Mouse (Mus musculus) lung, embryonic 16.5 days (tissue): ENCODE measurements at regions not wholly inside any gene's neighbourhood (a gene's known extent, or its start where the extent isn't known, plus 50 kb on each side); places are given as distances from the start of the nearest gene placed in this dataset.
"Not testable (repeated sequence)": the region's sequence is repeated elsewhere in the genome, so short reads cannot be mapped to it uniquely, and the experiment has no call there.

Source experiments
- ATAC-seq: fragments of 200-750 bp; cut with Nextera tagmentation; 2 replicates; pipeline ENCODE4 v1.8.0; 2017; ENCODE audit warnings: low read depth, mild to moderate bottlenecking, moderate library complexity
- H3K27ac ChIP-seq: fragments of 300-500 bp; sonication (generic); 2 replicates; pipeline ENCODE4 v1.5.1; 2014; ENCODE audit warnings: mild to moderate bottlenecking, control low read depth, low read length
- H3K27me3 ChIP-seq: fragments of 300-500 bp; sonication (generic); 2 replicates; pipeline ENCODE4 v1.6.1; 2014; ENCODE audit warnings: low read depth, low read length, mixed read lengths; ENCODE audit not compliant: control insufficient read depth, insufficient read depth
- H3K36me3 ChIP-seq: fragments of 300-500 bp; sonication (generic); 2 replicates; pipeline ENCODE4 v1.6.1; 2014; ENCODE audit warnings: low read length; ENCODE audit not compliant: control insufficient read depth, insufficient read depth
- H3K4me1 ChIP-seq: fragments of 300-500 bp; sonication (generic); replicated peaks from 2 replicates; pipeline ENCODE4 v1.6.1; 2014; ENCODE audit warnings: low read length, mixed read lengths; ENCODE audit not compliant: control insufficient read depth, insufficient read depth
- H3K4me2 ChIP-seq: fragments of 300-500 bp; sonication (generic); 2 replicates; pipeline ENCODE4 v1.6.1; 2014; ENCODE audit warnings: low read depth, low read length, control low read depth
- H3K4me3 ChIP-seq: fragments of 300-500 bp; sonication (generic); 2 replicates; pipeline ENCODE4 v1.5.1; 2014; ENCODE audit warnings: mild to moderate bottlenecking, low read length, control low read depth
- H3K9ac ChIP-seq: fragments of 300-500 bp; sonication (generic); 2 replicates; pipeline ENCODE4 v1.6.1; 2014; ENCODE audit warnings: low read length, control low read depth
- H3K9me3 ChIP-seq: fragments of 300-500 bp; sonication (generic); 2 replicates; pipeline ENCODE4 v1.6.1; 2016; ENCODE audit warnings: low read length; ENCODE audit not compliant: control insufficient read depth
- WGBS: fragments of 180-500 bp; shearing (Covaris S2); extraction: QIAGEN DNeasy Blood & Tissue Kit; methylation state at CpG from one replicate; pipeline ENCODE4 v1.1.7; 2014; 5-methylcytosine and 5-hydroxymethylcytosine counted together

DNA sequence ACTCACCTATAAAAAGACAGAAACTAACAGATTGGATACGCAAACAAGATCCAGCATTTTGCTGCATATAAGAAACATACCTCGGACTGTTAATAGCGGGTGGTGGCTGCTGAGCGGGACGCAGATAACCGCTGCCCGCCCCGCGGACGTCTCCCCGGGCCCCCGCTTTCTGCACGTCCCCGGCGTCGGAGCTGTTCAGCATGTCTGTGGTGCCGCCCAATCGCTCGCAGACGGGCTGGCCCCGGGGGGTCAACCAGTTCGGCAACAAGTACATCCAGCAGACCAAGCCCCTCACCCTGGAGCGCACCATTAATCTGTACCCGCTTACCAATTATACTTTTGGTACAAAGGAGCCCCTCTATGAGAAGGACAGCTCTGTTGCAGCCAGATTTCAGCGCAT, 682.4 kb upstream of the Agtr1b start:
- 0 out of 2 replicates have a peak, but pooled peaks have one; percentile 45 for ATAC-seq
- 72% methylated on average over 15 of the region's 25 CpGs for WGBS
- H3K27me3 ChIP-seq = not testable (repeated sequence)

DNA sequence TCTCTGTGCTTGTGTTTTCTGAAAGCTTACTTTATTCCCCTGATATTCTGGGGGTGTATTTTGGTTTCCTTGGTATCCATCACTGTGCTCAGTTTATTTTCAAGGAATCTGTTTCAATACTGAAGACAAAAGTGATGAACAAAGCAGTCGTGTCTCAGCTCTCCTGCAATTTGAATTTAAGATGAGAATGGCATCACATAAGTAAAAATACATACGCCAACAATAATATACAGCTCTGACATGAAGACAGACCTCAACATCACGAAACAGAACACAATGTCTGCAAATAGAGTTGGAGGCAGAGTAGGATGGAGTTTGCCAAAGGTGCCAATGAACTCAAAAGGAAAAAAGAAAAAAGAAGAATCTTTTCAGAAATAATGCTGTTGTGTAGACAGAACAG, 679.0 kb upstream of the Agtr1b start:
- no peak overlapping the region for H3K4me2 ChIP-seq
- no peaks in the 10 kb centered on the region for H3K4me1 ChIP-seq
- no peak overlapping the region for H3K9ac ChIP-seq
- no peak for ATAC-seq
- no peaks in the 10 kb centered on the region for H3K27me3 ChIP-seq
- H3K9me3 ChIP-seq = no peaks in the 10 kb centered on the region
- H3K36me3 ChIP-seq = no peaks in the 10 kb centered on the region
- WGBS = 84% methylated on average over 3 of the region's 3 CpGs
- H3K27ac ChIP-seq = no peak overlapping the region
- no peak overlapping the region for H3K4me3 ChIP-seq

More for the DNA sequence above, 682.4 kb upstream of the Agtr1b start:
- not testable (repeated sequence) for H3K4me3 ChIP-seq, H3K4me1 ChIP-seq, H3K9ac ChIP-seq, H3K27ac ChIP-seq, H3K36me3 ChIP-seq, H3K9me3 ChIP-seq, H3K4me2 ChIP-seq

DNA sequence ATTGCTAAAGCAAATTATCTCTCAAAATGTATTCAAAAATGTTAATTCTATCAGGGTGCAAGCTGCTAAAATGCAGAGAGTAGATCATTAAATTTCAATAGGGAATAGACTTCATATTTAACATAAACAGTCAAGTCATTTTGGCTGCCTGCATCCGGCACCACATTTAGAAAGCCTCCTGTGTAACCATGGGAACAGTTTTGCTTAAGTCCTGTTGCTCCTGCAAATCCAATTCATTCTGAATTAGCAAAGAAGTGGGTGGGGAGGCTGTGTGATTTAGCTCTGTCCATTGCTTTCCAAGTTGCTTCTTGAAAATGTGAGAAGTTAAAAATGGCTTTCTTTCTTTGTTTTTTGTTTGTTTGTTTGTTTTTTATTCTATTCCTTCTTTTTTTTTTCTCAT, 658.9 kb upstream of the Agtr1b start:
- no peaks in the 10 kb centered on the region for H3K36me3 ChIP-seq
- ATAC-seq = no peak
- H3K9ac ChIP-seq = no peak overlapping the region
- WGBS = 49% methylated on average over 1 of the region's 1 CpGs
- H3K4me1 ChIP-seq = no peaks in the 10 kb centered on the region
- no peaks in the 10 kb centered on the region for H3K27me3 ChIP-seq
- no peak overlapping the region for H3K4me2 ChIP-seq
- no peaks in the 10 kb centered on the region for H3K9me3 ChIP-seq
- no peak overlapping the region for H3K4me3 ChIP-seq
- H3K27ac ChIP-seq = no peak overlapping the region

DNA sequence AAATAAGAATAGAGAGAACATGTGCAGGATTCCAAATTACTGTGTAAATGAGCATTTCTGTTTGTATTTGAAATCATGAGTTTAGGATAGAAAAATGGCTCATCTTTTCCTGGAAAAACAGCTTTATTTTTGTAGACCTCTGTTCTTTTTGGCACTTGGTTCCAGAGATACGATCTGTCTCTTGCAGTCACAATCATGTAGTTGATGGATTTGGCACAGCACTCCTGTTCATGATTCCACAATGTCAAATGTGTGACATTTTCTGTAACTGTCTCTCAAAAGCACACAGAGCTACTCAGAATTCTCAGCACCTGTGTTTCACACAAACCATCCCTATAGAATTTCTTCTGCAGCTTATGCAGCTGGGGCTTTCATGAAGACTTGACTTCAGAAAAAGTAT, 654.0 kb upstream of the Agtr1b start:
- H3K9ac ChIP-seq = no peak overlapping the region
- no peaks in the 10 kb centered on the region for H3K9me3 ChIP-seq
- no peak overlapping the region for H3K4me2 ChIP-seq
- no peaks in the 10 kb centered on the region for H3K36me3 ChIP-seq
- no peaks in the 10 kb centered on the region for H3K4me1 ChIP-seq
- no peak for ATAC-seq
- 54% methylated on average over 1 of the region's 1 CpGs for WGBS
- no peak overlapping the region for H3K27ac ChIP-seq
- H3K27me3 ChIP-seq = no peaks in the 10 kb centered on the region
- H3K4me3 ChIP-seq = no peak overlapping the region

DNA sequence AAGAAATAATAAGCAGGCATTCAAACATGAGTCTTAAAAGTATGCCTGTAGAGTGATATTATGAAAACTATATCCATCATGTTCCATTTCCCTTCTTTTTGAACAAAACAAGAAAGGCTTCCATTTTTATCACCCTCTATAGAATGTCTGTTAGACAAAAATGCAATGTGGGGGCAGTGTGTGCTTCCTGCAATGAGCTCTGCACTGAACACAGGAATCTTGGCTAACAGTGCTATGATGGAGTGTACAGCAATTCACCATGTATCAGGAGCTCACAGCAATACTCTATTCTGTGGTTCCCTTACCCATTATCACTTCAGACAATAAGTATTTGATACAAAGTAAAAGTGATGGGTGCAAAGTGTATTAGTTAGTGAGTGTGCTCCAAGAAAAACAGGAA, 653.3 kb upstream of the Agtr1b start:
- Histone ChIP-seq H3K9ac (no peak overlapping the region), H3K4me2 (no peak overlapping the region), H3K36me3 (no peaks in the 10 kb centered on the region), H3K27me3 (no peaks in the 10 kb centered on the region), H3K4me3 (no peak overlapping the region), H3K4me1 (no peaks in the 10 kb centered on the region), H3K27ac (no peak overlapping the region), H3K9me3 (no peaks in the 10 kb centered on the region)
- no peak for ATAC-seq

DNA sequence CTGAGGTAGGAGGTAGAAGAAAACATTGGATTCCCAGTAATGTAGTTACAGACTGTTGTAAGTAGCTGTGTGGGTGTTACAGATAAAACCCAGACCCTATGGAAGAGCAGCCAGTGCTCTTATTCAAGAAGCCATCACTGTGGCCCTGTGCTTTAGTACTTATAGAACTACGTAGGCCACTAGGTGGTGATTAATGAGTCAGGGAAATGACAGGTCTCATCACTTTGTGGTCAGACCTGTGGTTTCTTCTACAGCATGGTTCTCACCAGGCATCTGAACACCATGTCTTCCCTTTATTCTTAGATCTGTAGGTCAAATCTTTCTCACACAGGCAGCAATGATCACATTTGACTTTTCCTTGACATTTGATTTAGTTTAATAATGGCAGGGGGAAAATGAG, 642.7 kb upstream of the Agtr1b start:
- H3K27me3 ChIP-seq = no peaks in the 10 kb centered on the region
- H3K4me1 ChIP-seq = no peaks in the 10 kb centered on the region
- no peak for ATAC-seq
- H3K27ac ChIP-seq = no peak overlapping the region
- WGBS = 65% methylated on average over 1 of the region's 1 CpGs
- no peaks in the 10 kb centered on the region for H3K9me3 ChIP-seq
- no peaks in the 10 kb centered on the region for H3K36me3 ChIP-seq
- no peak overlapping the region for H3K4me3 ChIP-seq
- H3K9ac ChIP-seq = no peak overlapping the region
- no peak overlapping the region for H3K4me2 ChIP-seq

DNA sequence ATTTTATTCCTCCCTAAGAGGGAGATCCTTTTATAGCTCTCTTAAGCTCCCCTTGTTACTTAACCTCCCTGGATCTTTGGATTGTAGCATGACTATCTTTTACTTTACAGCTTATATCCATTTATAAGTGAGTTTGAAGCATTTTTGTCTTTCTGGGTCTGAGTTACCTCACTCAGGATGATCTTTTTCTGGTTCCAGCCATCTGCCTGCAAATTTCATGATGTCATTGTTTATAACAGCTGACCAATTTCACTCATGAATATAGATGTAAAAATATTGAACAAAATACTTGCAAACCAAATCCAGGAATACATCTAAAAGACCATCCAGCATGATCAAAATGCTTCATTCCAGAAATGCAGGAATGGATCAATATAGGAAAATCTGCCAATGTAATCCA, 631.3 kb upstream of the Agtr1b start:
- Histone ChIP-seq H3K4me2 (no peak overlapping the region), H3K4me1 (no peaks in the 10 kb centered on the region), H3K9me3 (no peaks in the 10 kb centered on the region), H3K27me3 (no peaks in the 10 kb centered on the region), H3K27ac (no peak overlapping the region), H3K36me3 (no peaks in the 10 kb centered on the region), H3K9ac (no peak overlapping the region), H3K4me3 (no peak overlapping the region)
- no peak for ATAC-seq

DNA sequence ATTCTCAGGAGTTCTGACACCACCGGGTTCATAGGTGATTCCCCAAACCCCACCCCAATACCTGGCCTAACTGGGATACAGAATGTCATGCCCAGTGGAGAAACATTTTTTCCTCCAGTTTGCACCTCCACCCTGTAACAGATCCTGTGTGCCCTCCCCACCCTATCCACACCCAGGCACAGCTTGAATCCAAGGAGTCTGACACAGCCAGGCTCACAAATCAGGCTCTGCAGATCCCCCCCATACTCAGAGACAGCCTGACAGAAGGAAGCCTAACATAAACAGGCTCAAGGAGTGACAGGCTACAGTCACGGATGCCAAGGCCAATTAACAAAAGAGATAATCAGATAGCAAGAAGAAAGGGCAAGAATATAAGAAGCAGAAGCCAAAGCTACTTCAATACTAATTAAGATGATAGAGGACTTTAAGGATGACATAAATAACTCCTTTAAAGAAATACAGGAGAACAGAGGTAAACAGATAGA, 622.6 kb upstream of the Agtr1b start:
- Histone ChIP-seq H3K4me1 (peaks cover 15% of the 10 kb centered on the region), H3K4me3 (no peak overlapping the region), H3K9ac (no peak overlapping the region), H3K4me2 (no peak overlapping the region), H3K9me3 (no peaks in the 10 kb centered on the region), H3K36me3 (no peaks in the 10 kb centered on the region), H3K27me3 (no peaks in the 10 kb centered on the region), H3K27ac (no peak overlapping the region)
- no peak for ATAC-seq
- WGBS = 51% methylated on average over 2 of the region's 2 CpGs

DNA sequence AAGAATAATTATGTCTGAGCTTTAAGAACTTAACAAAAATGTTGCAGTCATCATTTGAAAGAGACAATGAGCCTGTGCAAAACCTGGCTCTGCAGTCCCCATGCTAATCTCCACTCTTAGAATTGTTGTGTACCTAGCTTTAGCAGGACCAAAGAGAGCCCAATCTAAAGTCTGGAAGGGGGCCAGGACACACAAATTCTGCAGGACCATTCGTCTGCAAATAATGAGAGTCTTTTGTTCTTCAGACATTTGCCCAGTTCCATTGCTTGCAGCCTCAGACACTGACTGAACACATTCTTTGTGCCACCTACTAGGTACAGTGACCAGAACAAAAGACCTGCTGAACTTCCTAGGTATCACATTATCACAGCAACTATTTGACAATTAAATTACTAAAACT, 620.0 kb upstream of the Agtr1b start:
- 3% methylated on average over 1 of the region's 1 CpGs for WGBS
- H3K27me3 ChIP-seq = no peaks in the 10 kb centered on the region
- H3K4me2 ChIP-seq = no peak overlapping the region
- H3K4me1 ChIP-seq = peaks cover 20% of the 10 kb centered on the region
- H3K9me3 ChIP-seq = no peaks in the 10 kb centered on the region
- no peak overlapping the region for H3K27ac ChIP-seq
- H3K4me3 ChIP-seq = no peak overlapping the region
- no peak overlapping the region for H3K9ac ChIP-seq
- H3K36me3 ChIP-seq = no peaks in the 10 kb centered on the region
- ATAC-seq = peak; percentile 54; the same call in 1 of the 2 replicates

DNA sequence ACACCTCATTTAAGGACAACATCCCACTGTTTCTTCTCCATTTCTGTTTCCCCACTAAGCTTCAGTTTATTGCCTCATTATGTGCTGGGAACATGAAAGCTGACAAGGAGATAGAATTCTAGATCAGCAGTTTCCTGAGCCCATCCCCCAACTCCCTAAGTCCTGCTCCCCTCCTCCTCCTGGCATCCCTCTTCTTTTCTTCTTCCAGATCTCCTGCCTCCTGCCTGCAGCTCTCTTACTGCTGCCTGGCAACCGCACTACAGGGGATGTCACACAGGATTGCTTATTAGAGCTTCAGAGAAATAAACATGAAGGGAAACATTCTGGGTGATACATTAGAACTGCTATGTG, 619.4 kb upstream of the Agtr1b start:
- H3K9me3 ChIP-seq = no peaks in the 10 kb centered on the region
- ATAC-seq = peak; percentile 87
- peaks cover 20% of the 10 kb centered on the region for H3K4me1 ChIP-seq
- WGBS = 19% methylated on average over 1 of the region's 1 CpGs
- H3K9ac ChIP-seq = no peak overlapping the region
- H3K4me3 ChIP-seq = no peak overlapping the region
- H3K36me3 ChIP-seq = no peaks in the 10 kb centered on the region
- H3K27me3 ChIP-seq = no peaks in the 10 kb centered on the region
- no peak overlapping the region for H3K4me2 ChIP-seq
- H3K27ac ChIP-seq = no peak overlapping the region
